Mouse (Mus musculus) midbrain, postnatal 0 days (tissue): ENCODE measurements around the gene Fbxo21. TPM values are rescaled to one million over a fixed set of nuclear protein-coding genes. Genes with fewer than 3 reads are reported as not detected.

ENCODE experiments used
- ATAC-seq: fragments of 200-750 bp; cut with Nextera tagmentation; 2 replicates; pipeline ENCODE4 v1.8.0; 2017; ENCODE audit warnings: moderate number of reproducible peaks, mild to moderate bottlenecking, moderate TSS enrichment, moderate library complexity; ENCODE audit not compliant: low FRiP score
- DNase-seq: peaks from one replicate; pipeline ENCODE4 v3.0.0-alpha.2; 2015; ENCODE audit warnings: low spot score
- H3K27ac ChIP-seq: fragments of 300-500 bp; sonication (generic); 2 replicates; pipeline ENCODE4 v1.5.1; 2014; ENCODE audit warnings: low read depth, mild to moderate bottlenecking, low read length, mixed read lengths
- H3K27me3 ChIP-seq: fragments of 300-500 bp; sonication (generic); 2 replicates; pipeline ENCODE4 v1.6.1; 2014; ENCODE audit warnings: low read length, control low read depth, mixed read lengths; ENCODE audit not compliant: insufficient read depth
- H3K36me3 ChIP-seq: fragments of 300-500 bp; sonication (generic); 2 replicates; pipeline ENCODE4 v1.6.1; 2014; ENCODE audit warnings: low read length, control low read depth, mixed read lengths; ENCODE audit not compliant: insufficient read depth
- H3K4me1 ChIP-seq: fragments of 300-500 bp; sonication (generic); 2 replicates; pipeline ENCODE4 v1.6.1; 2014; ENCODE audit warnings: mild to moderate bottlenecking, control low read depth, antibody characterized with exemption, low read length, mixed read lengths; ENCODE audit not compliant: insufficient read depth
- H3K4me2 ChIP-seq: fragments of 300-500 bp; sonication (generic); 2 replicates; pipeline ENCODE4 v1.6.1; 2014; ENCODE audit warnings: low read depth, mild to moderate bottlenecking, low read length, mixed read lengths; ENCODE audit not compliant: poor library complexity, severe bottlenecking
- H3K4me3 ChIP-seq: fragments of 300-500 bp; sonication (generic); 2 replicates; pipeline ENCODE4 v1.5.1; 2014; ENCODE audit warnings: low read depth, mild to moderate bottlenecking, low read length, moderate library complexity
- H3K9ac ChIP-seq: fragments of 300-500 bp; sonication (generic); replicated peaks from 2 replicates; pipeline ENCODE4 v1.6.1; 2014; ENCODE audit warnings: mild to moderate bottlenecking, low read length, moderate library complexity, mixed read lengths; ENCODE audit not compliant: poor library complexity, severe bottlenecking
- H3K9me3 ChIP-seq: fragments of 300-500 bp; sonication (generic); 2 replicates; pipeline ENCODE4 v1.6.1; 2016; ENCODE audit warnings: low read length, control low read depth
- CTCF ChIP-seq: IDR thresholded peaks from 2 replicates; pipeline ENCODE4 v1.5.1; 2016; ENCODE audit warnings: antibody characterized with exemption, mild to moderate bottlenecking
- WGBS: fragments of 180-500 bp; shearing (Covaris S2); extraction: QIAGEN DNeasy Blood & Tissue Kit; methylation state at CpG from one replicate; pipeline ENCODE4 v1.1.7; 2014; 5-methylcytosine and 5-hydroxymethylcytosine counted together
- polyA plus RNA-seq: library from polyadenylated mRNA; unstranded; fragments of >200 nt; fragmentation: Nextera tagmentation; extraction: Ambion mirVana; gene quantifications from 2 replicates; pipeline ENCODE4 v1.2.1, GENCODE M21; 2015
- total RNA-seq: library from RNA; depleted of rRNA; stranded (reverse); fragments of >200 nt; gene quantifications from 2 replicates; pipeline ENCODE4 v1.2.3, GENCODE M21; 2014

The Fbxo21 gene
- total and polyA plus RNA-seq, 2 experiments from 2014 or later, result 156 to 203 TPM

- Histone ChIP-seq H3K4me3 (no peak overlapping the region), H3K27ac (no peak overlapping the region), H3K9ac (no peak overlapping the region), H3K36me3 (no peaks in the 10 kb centered on the region), H3K27me3 (peaks cover 33% of the 10 kb centered on the region), H3K9me3 (no peaks in the 10 kb centered on the region), H3K4me1 (peaks cover 18% of the 10 kb centered on the region; the same call in 1 of the 2 replicates), H3K4me2 (no peak overlapping the region)
- WGBS, result 5% methylated on average over 13 of the region's 13 CpGs
- no peak for TF ChIP-seq CTCF
- ATAC-seq (no peak), DNase-seq (no peak)
Observed at GRCm38 (mm10) chr5:118026343-118026742, 49.8 kb downstream of the Fbxo21 start.

GRCm38 (mm10) chr5:118027101-118027697 lies 50.7 kb downstream of the Fbxo21 start:
- Histone ChIP-seq H3K9ac (peak overlapping the region; percentile 40), H3K9me3 (no peaks in the 10 kb centered on the region), H3K27ac (no peak overlapping the region), H3K27me3 (peaks cover 33% of the 10 kb centered on the region), H3K36me3 (no peaks in the 10 kb centered on the region), H3K4me2 (peak overlapping the region; percentile 99), H3K4me1 (peaks cover 18% of the 10 kb centered on the region; the same call in 1 of the 2 replicates), H3K4me3 (peak overlapping the region; percentile 65)
- no peak for DNase-seq
- 3% methylated on average over 27 of the region's 39 CpGs for WGBS
- no peak for ATAC-seq
- no peak for TF ChIP-seq CTCF

DNA sequence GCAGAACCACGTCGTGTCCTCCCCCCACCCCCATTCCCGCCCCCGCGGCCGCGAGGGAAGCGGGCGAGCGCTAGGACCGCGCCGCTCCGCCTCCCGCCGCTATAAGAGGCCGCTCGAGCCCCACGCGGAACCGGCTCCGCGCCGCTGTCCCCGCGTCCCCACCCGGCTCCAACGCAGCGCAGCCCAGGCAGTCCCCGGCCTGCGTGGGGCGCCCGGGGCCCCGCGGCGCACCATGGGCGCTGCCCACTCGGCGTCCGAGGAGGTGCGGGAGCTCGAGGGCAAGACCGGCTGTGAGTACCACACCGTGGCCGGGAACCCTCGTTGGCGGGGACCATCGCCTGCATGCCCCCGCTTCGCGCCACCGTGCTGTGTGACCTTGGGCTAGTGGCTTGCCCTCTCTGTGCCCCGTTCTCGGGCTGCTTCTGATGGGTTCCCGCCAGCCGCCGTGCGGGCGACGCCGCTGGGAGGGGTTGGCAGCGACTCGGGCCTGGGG lies 51.2 kb downstream of the Fbxo21 start, which contains the start of gene Tesc:
Gene Tesc (plus strand): TSS at position 46 of the 493 bp plus-strand sequence.
- H3K36me3 ChIP-seq, result no peaks in the 10 kb centered on the region
- no peaks in the 10 kb centered on the region for H3K9me3 ChIP-seq
- ATAC-seq (no peak), DNase-seq (no peak)
- peak within 1 kb of the TSS; percentile 99 for H3K4me2 ChIP-seq
- WGBS, result under 1% methylated on average over 38 of the region's 63 CpGs
- no peak within 1 kb of the TSS for H3K27ac ChIP-seq
- H3K4me1 ChIP-seq, result peaks cover 18% of the 10 kb centered on the region; the same call in 1 of the 2 replicates
- peaks cover 33% of the 10 kb centered on the region for H3K27me3 ChIP-seq
- H3K9ac ChIP-seq, result peak within 1 kb of the TSS; percentile 40
- TF ChIP-seq CTCF, result no peak
- H3K4me3 ChIP-seq, result peak within 1 kb of the TSS; percentile 65

DNA sequence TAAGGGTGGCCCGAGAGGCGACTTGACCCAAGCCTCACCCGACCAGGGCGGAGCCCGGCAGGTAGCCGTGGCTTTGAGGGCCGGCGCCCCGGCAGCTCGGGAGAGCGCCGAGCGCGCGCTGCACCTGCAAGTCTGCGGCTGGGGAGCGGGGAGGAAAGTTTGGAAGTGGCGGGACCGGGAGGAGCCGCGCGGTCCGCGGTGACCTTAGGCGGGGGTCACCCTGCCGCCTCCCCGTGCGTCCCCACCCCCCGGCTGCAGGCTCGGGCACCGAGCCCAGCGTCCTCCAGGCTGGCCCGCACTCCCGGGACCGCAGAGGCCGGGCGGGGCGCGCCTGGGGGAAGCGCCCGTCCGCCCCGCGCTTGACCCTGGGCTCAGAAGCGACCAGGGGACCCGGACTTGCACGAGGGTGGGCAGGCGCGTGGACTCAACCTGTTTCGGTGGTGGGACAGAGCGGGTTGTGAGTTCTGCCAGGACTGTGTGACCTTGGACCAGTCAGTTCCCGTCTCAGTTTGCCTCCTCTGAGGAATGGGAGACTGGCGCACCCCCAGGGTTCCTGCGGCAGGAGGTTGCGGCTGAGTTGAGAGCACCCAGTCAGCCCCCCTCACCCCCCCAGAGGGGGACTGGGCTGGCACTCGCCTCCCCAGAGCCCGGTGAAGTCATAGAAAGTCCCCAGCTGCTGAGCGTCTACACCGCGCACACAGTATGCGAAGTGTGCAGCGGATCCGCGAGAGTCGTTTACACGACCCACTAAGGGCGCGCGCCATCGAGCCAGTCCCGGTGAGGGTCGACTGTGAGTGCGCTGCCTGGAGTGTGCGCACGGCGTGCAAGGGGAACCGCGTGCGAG lies 51.9 kb downstream of the Fbxo21 start:
- 2% methylated on average over 66 of the region's 79 CpGs for WGBS
- Histone ChIP-seq H3K27ac (no peak overlapping the region), H3K9ac (peak overlapping the region; percentile 40), H3K27me3 (peaks cover 33% of the 10 kb centered on the region), H3K9me3 (no peaks in the 10 kb centered on the region), H3K36me3 (no peaks in the 10 kb centered on the region), H3K4me2 (peak overlapping the region; percentile 99), H3K4me3 (peak overlapping the region; percentile 65), H3K4me1 (peaks cover 18% of the 10 kb centered on the region; the same call in 1 of the 2 replicates)
- ATAC-seq, result no peak
- no peak for TF ChIP-seq CTCF
- no peak for DNase-seq

- H3K36me3 ChIP-seq, result no peaks in the 10 kb centered on the region
- no peak overlapping the region for H3K27ac ChIP-seq
- H3K9ac ChIP-seq, result no peak overlapping the region
- H3K4me3 ChIP-seq, result peak overlapping the region; percentile 65
- peak overlapping the region; percentile 99 for H3K4me2 ChIP-seq
- H3K27me3 ChIP-seq, result peaks cover 33% of the 10 kb centered on the region
- DNase-seq (no peak), ATAC-seq (no peak)
- peaks cover 18% of the 10 kb centered on the region; the same call in 1 of the 2 replicates for H3K4me1 ChIP-seq
- no peaks in the 10 kb centered on the region for H3K9me3 ChIP-seq
- WGBS, result 4% methylated on average over 12 of the region's 12 CpGs
- TF ChIP-seq CTCF, result no peak
Observed at GRCm38 (mm10) chr5:118029035-118029408, 52.5 kb downstream of the Fbxo21 start.
